Mouse (Mus musculus) lung, adult 2 months (tissue): ENCODE results near the gene Colgalt2.

Source experiments
- CTCF ChIP-seq: fragments of 200-500 bp; IDR thresholded peaks from 2 replicates; pipeline ENCODE4 v1.5.1; 2011; ENCODE audit warnings: mild to moderate bottlenecking, low read length, control low read depth; ENCODE audit not compliant: insufficient read depth
- POLR2A ChIP-seq: fragments of 200-500 bp; IDR thresholded peaks from 2 replicates; pipeline ENCODE4 v1.6.1; 2011; ENCODE audit warnings: low read depth, mild to moderate bottlenecking, control low read depth, low read length, borderline replicate concordance; ENCODE audit errors: extremely low read depth

- no peak for TF ChIP-seq CTCF
- TF ChIP-seq POLR2A, result no peak
Measured at GRCm38 (mm10) chr1:152456266-152456665, 56.6 kb downstream of the Colgalt2 start.
